Mouse (Mus musculus): ENCODE data around the gene Zfp869.

DNA sequence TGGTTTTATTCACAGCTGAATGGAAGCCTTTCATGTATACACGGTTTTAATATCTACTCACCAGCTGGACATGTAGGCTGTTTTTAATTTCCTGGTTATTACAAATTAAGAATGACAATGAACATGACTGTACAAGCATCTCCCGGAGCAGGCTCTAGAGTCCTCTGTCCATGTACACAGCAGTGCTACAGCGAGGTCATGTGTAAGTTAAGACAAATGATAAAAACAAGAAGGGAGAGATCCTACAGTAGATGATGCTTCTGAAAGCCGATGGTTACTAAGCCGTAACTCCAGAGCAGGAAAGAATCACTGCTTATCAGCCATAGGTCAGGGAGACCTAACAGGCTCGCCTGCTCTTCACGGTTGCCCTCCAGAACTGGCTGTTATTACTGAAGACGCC, 3.0 kb upstream of the Zfp869 start:
- TF ChIP-seq SRF (IDR thresholded peaks at IDR 0.05; ENCODE audit: control insufficient read depth, insufficient read length, low read depth) (no peak), POLR2A (IDR thresholded peaks at IDR 0.05; ENCODE audit: insufficient read length, low read depth) (no peak)
